In the genomic region with DNA sequence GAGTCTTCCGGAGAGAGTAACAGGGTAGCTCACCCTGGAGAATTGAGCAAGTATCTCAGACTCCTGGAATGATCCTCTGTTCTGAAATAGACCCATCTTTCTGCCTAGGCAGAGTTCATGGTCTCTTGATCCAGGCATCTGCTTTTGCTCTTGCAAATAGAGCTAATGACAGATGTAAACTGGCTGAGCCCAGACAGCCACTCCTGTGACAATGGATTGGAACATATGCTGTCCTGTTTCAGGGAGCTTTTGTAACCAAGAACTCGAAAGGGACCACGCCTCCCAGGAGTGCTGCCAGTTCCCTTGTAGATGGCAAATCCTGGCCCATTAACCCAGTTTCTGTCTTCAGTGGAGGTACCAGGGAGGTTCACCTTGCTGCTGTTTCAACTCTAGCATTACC, we compare ENCODE assay signal across 11 mouse cellular contexts. TPM values are rescaled to one million over a fixed set of nuclear protein-coding genes. Genes with fewer than 3 reads are reported as not detected.
DNase-seq lines count a peak whose midpoint lies in the region; ATAC-seq and TF ChIP-seq lines count a peak whose summit lies in the region.
"Had no signal": no experiment of that assay in that cellular context is flagged by ENCODE, and none has a peak within 500 bp of the region (broad histone marks: within the 10 kb centered on the region; RNA-seq: fewer than 3 reads in every experiment).

No protein-coding gene starts in this region.

- 0 out of 2 replicates have a peak, but pooled peaks cover 14% of the 10 kb centered on the region for H3K27me3 ChIP-seq in hindbrain, embryonic 10.5 days (ENCODE audit: insufficient read depth, poor library complexity, severe bottlenecking)
- no peaks in the 10 kb centered on the region for H3K27me3 ChIP-seq in hindbrain, embryonic 14.5 days (ENCODE audit: control insufficient read depth, insufficient read depth, low read length)
- H3K27me3 ChIP-seq in lung, embryonic 14.5 days (ENCODE audit: insufficient read depth, low read length), result no peaks in the 10 kb centered on the region
- H3K27me3 ChIP-seq: midbrain, embryonic 15.5 days had no signal

- no peaks in the 10 kb centered on the region; the same call in 1 of the 2 replicates for H3K9me3 ChIP-seq in hindbrain, embryonic 10.5 days
- H3K9me3 ChIP-seq in hindbrain, embryonic 14.5 days (ENCODE audit: control insufficient read depth, low read length), result no peaks in the 10 kb centered on the region
- no peaks in the 10 kb centered on the region for H3K9me3 ChIP-seq in lung, embryonic 14.5 days (ENCODE audit: low read depth, low read length)
- H3K9me3 ChIP-seq: midbrain, embryonic 15.5 days had no signal

- ATAC-seq in hindbrain, embryonic 14.5 days (ENCODE audit: low FRiP score), result no peak
- ATAC-seq in lung, embryonic 14.5 days (ENCODE audit: insufficient read depth), result no peak
- ATAC-seq: hindbrain, embryonic 16.5 days; midbrain, embryonic 15.5 days had no signal

- peaks cover 7% of the 10 kb centered on the region for H3K36me3 ChIP-seq in hindbrain, embryonic 10.5 days
- no peaks in the 10 kb centered on the region for H3K36me3 ChIP-seq in hindbrain, embryonic 14.5 days (replicated peaks; ENCODE audit: control insufficient read depth, insufficient read depth)
- no peaks in the 10 kb centered on the region for H3K36me3 ChIP-seq in lung, embryonic 14.5 days (ENCODE audit: insufficient read depth)
- H3K36me3 ChIP-seq: midbrain, embryonic 15.5 days had no signal

- H3K4me1 ChIP-seq in hindbrain, embryonic 10.5 days (replicated peaks), result peaks cover 79% of the 10 kb centered on the region
- peaks cover 20% of the 10 kb centered on the region for H3K4me1 ChIP-seq in hindbrain, embryonic 14.5 days (replicated peaks; ENCODE audit: control insufficient read depth, insufficient read depth, low read length)
- peaks cover 30% of the 10 kb centered on the region for H3K4me1 ChIP-seq in lung, embryonic 14.5 days (ENCODE audit: insufficient read depth)

- H3K4me2 ChIP-seq in hindbrain, embryonic 14.5 days (replicated peaks), result no peak overlapping the region
- H3K4me2 ChIP-seq in lung, embryonic 14.5 days, result no peak overlapping the region
- H3K4me2 ChIP-seq: midbrain, embryonic 15.5 days had no signal

- no peak overlapping the region for H3K4me3 ChIP-seq in hindbrain, embryonic 10.5 days
- no peak overlapping the region for H3K4me3 ChIP-seq in hindbrain, embryonic 14.5 days (replicated peaks; ENCODE audit: low read length)
- H3K4me3 ChIP-seq in lung, embryonic 14.5 days (ENCODE audit: low read depth, low read length), result no peak overlapping the region
- no peak overlapping the region for H3K4me3 ChIP-seq in left cerebral cortex, adult 2 months
- H3K4me3 ChIP-seq: midbrain, embryonic 15.5 days had no signal

- no peak for DNase-seq in hindbrain, embryonic 10.5 days (ENCODE audit: low spot score)
- DNase-seq in hindbrain, embryonic 14.5 days (ENCODE audit: low spot score), result no peak
- DNase-seq in cerebellum, adult 11 months, result peak; percentile 22
- peak; percentile 76 to 85 for DNase-seq in cerebellum, postnatal 25 days
- DNase-seq in lung, embryonic 14.5 days, result peak; percentile 55
- no peak for DNase-seq in urinary bladder, postnatal 14 days (ENCODE audit: low spot score)
- DNase-seq in left cerebral cortex, adult 2 months (ENCODE audit: extremely low spot score in 1 of 2, low spot score in 2 of 2), result no peak
- DNase-seq: thymus, adult 2 months had no signal

- WGBS in hindbrain, embryonic 10.5 days, result 56% methylated on average over 3 of the region's 3 CpGs
- 28% methylated on average over 3 of the region's 3 CpGs for WGBS in hindbrain, embryonic 14.5 days
- WGBS in lung, embryonic 14.5 days, result 47% methylated on average over 3 of the region's 3 CpGs

- 0 out of 2 replicates have a peak overlapping the region, but pooled peaks have one; percentile 35 for H3K27ac ChIP-seq in hindbrain, embryonic 10.5 days
- H3K27ac ChIP-seq in hindbrain, embryonic 14.5 days, result no peak overlapping the region
- no peak overlapping the region for H3K27ac ChIP-seq in lung, embryonic 14.5 days (ENCODE audit: low read depth)
- no peak overlapping the region for H3K27ac ChIP-seq in left cerebral cortex, adult 2 months
- H3K27ac ChIP-seq: midbrain, embryonic 15.5 days had no signal

- no peak overlapping the region for H3K9ac ChIP-seq in hindbrain, embryonic 14.5 days
- no peak overlapping the region for H3K9ac ChIP-seq in lung, embryonic 14.5 days
- H3K9ac ChIP-seq: midbrain, embryonic 15.5 days had no signal

- no peak for TF ChIP-seq CTCF in lung, embryonic 14.5 days (IDR thresholded peaks at IDR 0.05; ENCODE audit: low read depth)
- TF ChIP-seq CTCF in left cerebral cortex, adult 2 months (IDR thresholded peaks at IDR 0.05), result no peak

- intact Hi-C loops in left cerebral cortex, adult 2 months (cut with DNase I), result no loop called here

RNA-seq across cellular contexts. Expression of gene Myo10, which starts 56.8 kb away (rescaled TPM):
- polyA plus RNA-seq in hindbrain, embryonic 10.5 days (2016; fragmentation: Nextera tagmentation; extraction: Ambion mirVana), result 41.8 and 45.4 TPM in 2 replicates
- 24.4 and 29.4 TPM in 2 replicates for polyA plus RNA-seq in hindbrain, embryonic 14.5 days (2014; fragmentation: Nextera tagmentation; extraction: Ambion mirVana)
- polyA plus RNA-seq in lung, embryonic 14.5 days (2014; fragmentation: Nextera tagmentation; extraction: Ambion mirVana), result 48.5 and 54.8 TPM in 2 replicates
- 10 to 100 TPM; 42.1 to 46.9 TPM for total RNA-seq in left cerebral cortex, adult 2 months (2021)
- total RNA-seq: MEL had no signal

Comparison
In these comparisons a context has a peak if more than half of its experiments do, and no peak if none do; other contexts are left out.
1. DNase-seq: peak in cerebellum, adult 11 months (single experiment), cerebellum, postnatal 25 days (2 of 2) and lung, embryonic 14.5 days (single experiment); none in hindbrain, embryonic 10.5 days (single experiment), hindbrain, embryonic 14.5 days (single experiment), urinary bladder, postnatal 14 days (single experiment) and left cerebral cortex, adult 2 months (0 of 2).